Mouse (Mus musculus) WW6 (cell line): ENCODE data around the gene Ppm1j.

Experiments used
- DNase-seq: peaks from one replicate; pipeline ENCODE4 v3.0.0-alpha.2; 2013; ENCODE audit warnings: low read depth, low spot score

Gene Ppm1j

GRCm38 (mm10) chr3:104783971-104784500, 3.2 kb downstream of the Ppm1j start:
- DNase-seq = no peak

GRCm38 (mm10) chr3:104785284-104785683, 4.4 kb downstream of the Ppm1j start:
- no peak for DNase-seq

GRCm38 (mm10) chr3:104788075-104788474, 7.2 kb downstream of the Ppm1j start, which contains the start of gene Rhoc:
TSS of gene Rhoc (plus strand) at chr3:104788375.
- no peak for DNase-seq

GRCm38 (mm10) chr3:104788561-104789311, 7.9 kb downstream of the Ppm1j start:
- no peak for DNase-seq

DNA sequence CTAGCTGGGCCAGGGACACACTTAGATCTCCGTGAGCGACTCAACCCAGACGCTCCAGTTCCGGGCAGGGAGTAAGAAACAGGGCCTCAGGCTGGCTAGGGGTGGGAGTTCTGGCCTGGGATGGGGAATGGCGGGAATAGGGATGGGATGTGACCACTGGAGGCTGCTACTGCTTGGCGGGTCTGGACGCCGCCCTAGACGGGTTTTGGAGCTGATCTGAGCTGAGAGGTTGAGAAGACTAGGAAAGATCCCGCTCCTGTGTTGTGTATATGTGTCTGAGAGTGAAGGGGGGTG, 8.4 kb downstream of the Ppm1j start:
- DNase-seq = no peak

- DNase-seq = no peak
These were observed 9.0 kb downstream of the Ppm1j start for GRCm38 (mm10) chr3:104789822-104790221.

DNA sequence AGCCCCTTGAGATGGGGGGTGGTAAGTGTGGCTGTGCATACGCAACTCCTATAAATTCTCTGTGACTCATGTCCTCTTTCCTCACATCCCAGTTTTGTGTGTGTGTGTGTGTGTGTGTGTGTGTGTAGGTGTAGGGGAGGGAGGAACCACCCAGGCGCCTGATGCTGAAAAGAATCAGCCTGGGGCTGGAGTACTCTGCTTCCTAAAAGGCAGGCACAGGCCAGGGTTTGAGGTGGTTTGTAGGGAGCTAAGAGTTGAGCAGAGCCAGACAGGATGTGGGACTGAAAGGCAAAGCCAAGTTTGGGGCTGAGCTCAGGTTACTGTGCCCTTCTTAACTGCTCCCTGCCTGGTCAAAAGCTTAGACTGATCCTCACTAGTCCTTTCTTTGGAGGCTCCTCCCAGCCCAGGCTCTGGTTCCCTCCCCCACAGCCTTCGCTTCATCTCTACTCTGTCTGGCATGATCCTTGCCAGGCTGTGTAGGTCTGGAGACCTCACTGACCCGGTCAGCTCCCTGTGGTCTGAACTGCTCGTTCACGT, 9.6 kb downstream of the Ppm1j start:
- no peak for DNase-seq

- no peak for DNase-seq
These were observed 10.2 kb downstream of the Ppm1j start for GRCm38 (mm10) chr3:104791017-104791416.

GRCm38 (mm10) chr3:104791671-104792070, 10.8 kb downstream of the Ppm1j start:
- DNase-seq = no peak

DNA sequence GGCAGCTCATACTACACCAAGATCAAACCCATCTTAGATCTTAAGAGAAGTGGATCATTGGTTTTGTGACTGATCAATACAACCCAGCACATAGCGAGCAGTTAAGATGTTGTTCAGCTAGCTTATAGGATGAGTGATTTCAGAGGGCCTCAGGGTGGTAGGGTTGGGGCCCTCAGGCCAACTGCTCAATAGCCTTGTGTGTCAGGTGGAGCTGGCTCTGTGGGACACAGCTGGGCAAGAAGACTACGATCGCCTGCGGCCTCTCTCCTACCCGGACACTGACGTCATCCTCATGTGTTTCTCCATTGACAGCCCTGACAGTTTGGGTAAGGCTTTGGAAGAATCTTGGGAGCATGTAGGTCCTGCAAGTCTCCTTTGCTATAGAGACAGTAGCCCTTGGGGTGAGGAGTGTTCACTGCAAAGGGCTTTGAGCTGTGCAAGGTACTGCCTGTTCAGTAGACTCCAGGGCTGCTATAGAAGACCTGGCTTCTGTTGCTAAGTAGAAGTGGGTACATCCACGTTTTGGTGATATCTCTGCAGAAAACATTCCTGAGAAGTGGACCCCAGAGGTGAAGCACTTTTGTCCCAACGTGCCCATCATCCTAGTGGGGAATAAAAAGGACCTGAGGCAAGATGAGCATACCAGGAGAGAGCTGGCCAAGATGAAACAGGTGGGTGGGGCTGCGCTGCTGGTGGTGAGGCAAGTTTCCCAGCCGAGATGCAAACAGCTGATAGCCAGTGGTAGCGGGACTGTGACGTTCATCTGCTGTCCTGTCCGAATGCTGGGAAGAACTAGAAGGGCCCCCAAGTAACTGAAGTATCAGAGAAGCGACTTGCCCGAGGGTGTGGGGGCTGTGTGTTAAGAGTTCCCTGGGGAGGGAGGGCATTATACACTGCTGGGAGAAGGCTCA, 11.8 kb downstream of the Ppm1j start:
- no peak for DNase-seq

- peak; percentile 75 for DNase-seq
These were observed 13.3 kb downstream of the Ppm1j start for GRCm38 (mm10) chr3:104793871-104794828.

DNA sequence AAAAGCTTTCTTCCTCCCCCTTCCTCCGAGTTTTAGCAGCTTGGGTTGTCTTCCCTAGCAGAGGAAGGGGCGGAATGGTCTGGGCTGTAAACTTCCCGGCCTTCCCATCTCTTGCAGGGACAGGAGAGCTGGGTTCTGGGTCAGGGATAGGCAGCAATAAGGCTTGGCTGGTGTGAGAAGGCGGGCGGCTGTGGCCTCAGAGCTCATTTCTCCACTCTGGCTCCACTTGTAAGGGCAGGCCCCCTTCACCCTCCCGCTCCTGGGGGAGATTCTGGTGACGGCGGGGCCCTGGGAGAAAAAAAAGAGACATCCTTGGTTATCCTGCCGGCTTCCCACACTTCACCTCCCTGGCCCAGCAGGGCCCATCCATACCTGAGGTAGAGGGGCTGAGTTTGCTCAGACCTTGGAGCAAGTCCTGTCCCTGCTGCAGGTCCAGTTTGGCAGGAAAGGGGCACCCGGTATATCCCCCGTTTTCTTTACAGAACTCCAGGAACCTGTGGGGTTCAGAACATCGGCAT, 14.2 kb downstream of the Ppm1j start:
- no peak for DNase-seq

- DNase-seq = no peak
These were observed 14.9 kb downstream of the Ppm1j start for GRCm38 (mm10) chr3:104795661-104796340.

GRCm38 (mm10) chr3:104796430-104797082, 15.7 kb downstream of the Ppm1j start:
- DNase-seq = no peak

GRCm38 (mm10) chr3:104800681-104801080, 19.8 kb downstream of the Ppm1j start:
- DNase-seq = no peak

- DNase-seq = no peak
These were observed 20.6 kb downstream of the Ppm1j start for GRCm38 (mm10) chr3:104801481-104801880.

DNA sequence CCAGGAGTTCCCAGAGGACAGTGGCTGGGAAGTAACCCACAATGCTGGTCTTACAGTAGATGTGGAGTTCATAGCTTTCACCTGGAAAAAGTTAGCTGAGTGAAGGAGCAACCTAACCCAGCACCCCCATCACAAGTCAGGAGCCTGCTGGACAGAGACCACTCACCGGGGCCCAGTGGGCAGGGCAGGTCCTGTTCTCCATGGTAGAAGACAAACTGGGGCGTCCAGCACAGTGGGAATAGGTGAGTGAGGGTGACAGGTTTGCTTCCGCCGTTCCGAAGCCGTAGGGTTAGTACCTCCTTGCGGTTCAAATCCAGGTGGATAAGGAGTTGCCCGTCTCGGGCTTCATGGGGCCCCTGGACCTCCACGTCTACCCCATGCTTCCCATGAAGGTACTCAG, 23.5 kb downstream of the Ppm1j start:
- no peak for DNase-seq

DNA sequence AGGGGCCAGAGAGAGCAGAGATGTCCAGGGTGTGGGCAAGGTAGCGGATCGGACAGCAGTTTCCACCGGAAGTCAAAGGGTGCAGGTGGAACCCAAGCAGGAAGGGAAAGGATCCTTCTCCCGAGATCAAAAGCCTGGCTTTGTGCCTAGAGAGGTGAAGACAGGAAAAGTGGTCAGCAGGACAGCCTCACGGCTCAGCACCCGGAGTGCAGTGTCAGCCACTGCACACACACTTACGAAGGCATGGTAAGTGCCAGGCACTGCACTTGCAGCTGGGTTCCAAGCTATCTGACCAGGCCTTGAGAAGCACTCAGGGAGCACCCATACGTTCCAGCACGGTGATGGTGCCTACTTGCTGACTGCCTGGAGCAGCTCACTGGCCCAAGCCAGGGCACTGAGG, 24.7 kb downstream of the Ppm1j start:
- no peak for DNase-seq

- DNase-seq = no peak
These were observed 30.9 kb downstream of the Ppm1j start for GRCm38 (mm10) chr3:104811752-104812151.

DNA sequence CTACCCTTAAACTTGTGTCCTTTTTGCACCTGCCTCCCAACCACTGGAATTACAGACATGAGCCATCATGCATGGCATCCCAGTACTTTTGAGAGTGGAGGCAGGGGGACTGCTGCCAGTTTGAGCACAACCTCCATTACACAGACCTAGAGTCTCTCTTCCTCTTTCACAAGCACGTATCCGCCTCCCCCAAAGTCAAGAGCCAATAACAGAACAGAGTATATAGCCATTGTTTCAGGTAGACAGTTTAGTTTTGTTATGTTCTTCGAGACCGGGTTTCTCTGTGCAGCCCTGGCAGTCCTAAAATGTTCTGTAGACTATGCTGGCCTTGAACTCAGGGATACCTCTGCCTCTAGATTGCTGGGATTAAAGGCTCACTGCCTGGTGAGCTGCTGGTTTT, 31.4 kb downstream of the Ppm1j start:
- DNase-seq = no peak
